Mouse (Mus musculus): Measurements from ENCODE around the gene Osbp2. TPM values are rescaled to one million over a fixed set of nuclear protein-coding genes. Genes with fewer than 3 reads are reported as not detected.

Osbp2 gene
- total RNA-seq, 2 experiments from 2014 or later, result 6.7 to 8.5 TPM

- DNase-seq, result no peak
- intact Hi-C loops (cut with DNase I), result no loop called here
Measured at GRCm38 (mm10) chr11:3676423-3676822, 187.3 kb downstream of the Osbp2 start.

GRCm38 (mm10) chr11:3674545-3674944, 189.2 kb downstream of the Osbp2 start:
- intact Hi-C loops (cut with DNase I), result no loop called here
- DNase-seq, result no peak

GRCm38 (mm10) chr11:3671000-3671628, 192.6 kb downstream of the Osbp2 start:
- intact Hi-C loops (cut with DNase I), result no loop called here

GRCm38 (mm10) chr11:3669849-3670248, 193.9 kb downstream of the Osbp2 start:
- no peak for DNase-seq
- intact Hi-C loops (cut with DNase I), result no loop called here

More at GRCm38 (mm10) chr11:3671000-3671628, 192.6 kb downstream of the Osbp2 start:
- DNase-seq, result no peak

- DNase-seq, result no peak
Measured at GRCm38 (mm10) chr11:3668768-3669167, 194.9 kb downstream of the Osbp2 start.

GRCm38 (mm10) chr11:3667506-3667905, 196.2 kb downstream of the Osbp2 start:
- DNase-seq, result no peak
- intact Hi-C loops (cut with DNase I), result no loop called here

More at GRCm38 (mm10) chr11:3668768-3669167, 194.9 kb downstream of the Osbp2 start:
- intact Hi-C loops (cut with DNase I), result no loop called here

GRCm38 (mm10) chr11:3661964-3662363, 201.7 kb downstream of the Osbp2 start:
- intact Hi-C loops (cut with DNase I), result no loop called here

More at GRCm38 (mm10) chr11:3661964-3662363, 201.7 kb downstream of the Osbp2 start:
- DNase-seq, result no peak

Other genes with a start within 250 kb of the Osbp2 start
- gene Morc2a, start 214.7 kb downstream of the Osbp2 start, total RNA-seq (2021), result 10 to 100 TPM; 23.1 to 27.4 TPM
- under 1 TPM; 0.74 to 0.90 TPM for gene 4921536K21Rik, start 31.2 kb upstream of the Osbp2 start, total RNA-seq (2021)
- gene Dusp18, start 31.3 kb upstream of the Osbp2 start, total RNA-seq (2021), result 10 to 100 TPM; 38.2 to 44.4 TPM
- gene Slc35e4, start 50.8 kb upstream of the Osbp2 start, total RNA-seq (2021), result 1 to 10 TPM; 4.9 to 5.6 TPM
- 10 to 100 TPM; 44.5 to 54.0 TPM for gene Tcn2, start 68.3 kb upstream of the Osbp2 start, total RNA-seq (2021)
- gene Pes1, start 100.1 kb upstream of the Osbp2 start, total RNA-seq (2021), result 10 to 100 TPM; 26.2 to 27.8 TPM
- not detected for gene 4930556J24Rik, start 112.9 kb upstream of the Osbp2 start, total RNA-seq (2021)
- under 1 TPM; 0.32 to 0.33 TPM for gene Gal3st1, start 119.7 kb upstream of the Osbp2 start, total RNA-seq (2021)
- gene Sec14l4, start 167.6 kb upstream of the Osbp2 start, total RNA-seq (2021), result under 1 TPM; 0.20 to 0.50 TPM
- gene Sec14l3, start 200.9 kb upstream of the Osbp2 start, total RNA-seq (2021), result 1 to 10 TPM in 1 of 2 experiments, not detected in 1; 6.0 TPM
- gene Mtfp1, start 231.5 kb upstream of the Osbp2 start, total RNA-seq (2021), result 100 to 1,000 TPM; 108 to 124 TPM